Mouse (Mus musculus) liver, adult 2 months (tissue): ENCODE measurements around the gene Hcar1.

Source experiments
- CTCF ChIP-seq: fragments of 200-500 bp; IDR thresholded peaks from 2 replicates; pipeline ENCODE4 v1.5.1; 2011; ENCODE audit warnings: low read depth, low read length, control low read depth
- POLR2A ChIP-seq: fragments of 200-500 bp; IDR thresholded peaks from 2 replicates; pipeline ENCODE4 v1.6.1; 2011; ENCODE audit warnings: low read length, control low read depth; ENCODE audit not compliant: insufficient read depth; ENCODE audit errors: extremely low read depth

DNA sequence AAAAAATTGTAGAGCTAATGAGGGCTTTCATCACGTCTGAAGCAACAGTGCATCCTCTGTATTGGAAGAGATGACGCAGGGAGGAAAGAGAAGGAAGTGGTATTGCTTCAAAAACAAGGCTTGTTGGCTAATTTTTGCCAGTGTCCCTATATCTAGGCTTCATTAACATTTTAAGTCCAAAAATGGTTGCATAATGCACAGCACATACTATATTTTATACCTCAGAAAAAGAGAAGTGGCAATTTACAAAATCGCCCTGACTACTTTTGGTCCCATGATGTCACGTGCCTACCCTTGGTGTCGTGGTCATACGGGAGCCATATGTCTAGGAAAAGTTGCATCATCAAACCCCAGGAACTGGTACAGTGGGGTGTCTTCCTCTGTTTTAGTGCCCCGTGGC, 47.5 kb downstream of the Hcar1 start:
- TF ChIP-seq POLR2A (no peak), CTCF (no peak)
